Mouse (Mus musculus) frontal cortex, postnatal 25 days (tissue): ENCODE data around the gene Rilp.

Source experiments
- DNase-seq, 2 experiments: peaks; one replicate each; pipeline ENCODE4 v3.0.0; 2022; ENCODE audit warnings: low spot score in 2 of 2

Rilp gene

GRCm38 (mm10) chr11:75557142-75557541 lies 47.2 kb downstream of the Rilp start:
- no peak for DNase-seq

- no peak for DNase-seq
These were observed 48.2 kb downstream of the Rilp start for GRCm38 (mm10) chr11:75558101-75558500.

GRCm38 (mm10) chr11:75559870-75560504 lies 50.1 kb downstream of the Rilp start:
- no peak for DNase-seq

- no peak for DNase-seq
These were observed 50.9 kb downstream of the Rilp start for GRCm38 (mm10) chr11:75560530-75561409.

- DNase-seq: no peak
These were observed 51.5 kb downstream of the Rilp start for GRCm38 (mm10) chr11:75561410-75561791.
